Mouse (Mus musculus): ENCODE measurements around the gene Tle4. TPM values are rescaled to one million over a fixed set of nuclear protein-coding genes. Genes with fewer than 3 reads are reported as not detected.

Tle4 gene
- polyA plus RNA-seq, 1 experiment from 2014 or later, result 35.5 TPM

GRCm38 (mm10) chr19:14507911-14508310 lies 89.9 kb downstream of the Tle4 start:
- Histone ChIP-seq H3K4me1 (peaks cover 46% of the 10 kb centered on the region), H3K27ac (peak overlapping the region; percentile 70), H3K9me3 (no peaks in the 10 kb centered on the region)

GRCm38 (mm10) chr19:14506875-14507670 lies 90.8 kb downstream of the Tle4 start:
- H3K27ac ChIP-seq, result peak overlapping the region; percentile 70
- H3K9me3 ChIP-seq, result no peaks in the 10 kb centered on the region
- H3K36me3 ChIP-seq (replicated peaks), result no peaks in the 10 kb centered on the region
- H3K4me2 ChIP-seq, result peak overlapping the region; percentile 13; the same call in 1 of the 2 replicates
- ATAC-seq (ENCODE audit: low FRiP score), result peak; percentile 65
- no peak overlapping the region for H3K4me3 ChIP-seq (replicated peaks)
- H3K4me1 ChIP-seq, result peaks cover 53% of the 10 kb centered on the region
- no peak overlapping the region for H3K9ac ChIP-seq
- WGBS, result 14% methylated on average over 3 of the region's 3 CpGs
- H3K27me3 ChIP-seq, result peaks cover 14% of the 10 kb centered on the region

More at GRCm38 (mm10) chr19:14507911-14508310, 89.9 kb downstream of the Tle4 start:
- Histone ChIP-seq H3K27me3 (peaks cover 18% of the 10 kb centered on the region), H3K4me3 (replicated peaks) (no peak overlapping the region), H3K9ac (no peak overlapping the region), H3K4me2 (no peak overlapping the region), H3K36me3 (replicated peaks) (no peaks in the 10 kb centered on the region)
- 51% methylated on average over 2 of the region's 2 CpGs for WGBS
- no peak for ATAC-seq (ENCODE audit: low FRiP score)

GRCm38 (mm10) chr19:14505885-14506548 lies 91.8 kb downstream of the Tle4 start:
- 56% methylated on average over 2 of the region's 2 CpGs for WGBS
- Histone ChIP-seq H3K4me1 (peaks cover 61% of the 10 kb centered on the region), H3K9ac (no peak overlapping the region), H3K4me3 (replicated peaks) (no peak overlapping the region), H3K27me3 (peaks cover 12% of the 10 kb centered on the region), H3K9me3 (no peaks in the 10 kb centered on the region), H3K27ac (peak overlapping the region; percentile 75), H3K4me2 (peak overlapping the region; percentile 26), H3K36me3 (replicated peaks) (no peaks in the 10 kb centered on the region)
- peak; percentile 15; the same call in 1 of the 2 replicates for ATAC-seq (ENCODE audit: low FRiP score)

- Histone ChIP-seq H3K27ac (peak overlapping the region; percentile 75), H3K4me2 (peak overlapping the region; percentile 10; the same call in 1 of the 2 replicates), H3K4me1 (peaks cover 66% of the 10 kb centered on the region)
Measured at GRCm38 (mm10) chr19:14505401-14505800, 92.5 kb downstream of the Tle4 start.

GRCm38 (mm10) chr19:14503862-14504261 lies 94.0 kb downstream of the Tle4 start:
- no peaks in the 10 kb centered on the region for H3K36me3 ChIP-seq (replicated peaks)
- ATAC-seq (ENCODE audit: low FRiP score), result no peak
- no peak overlapping the region for H3K4me3 ChIP-seq (replicated peaks)
- no peak overlapping the region for H3K27ac ChIP-seq
- peaks cover 18% of the 10 kb centered on the region for H3K27me3 ChIP-seq
- H3K4me1 ChIP-seq, result peaks cover 70% of the 10 kb centered on the region
- H3K4me2 ChIP-seq, result no peak overlapping the region
- no peaks in the 10 kb centered on the region for H3K9me3 ChIP-seq
- no peak overlapping the region for H3K9ac ChIP-seq
- 85% methylated on average over 6 of the region's 6 CpGs for WGBS

More at GRCm38 (mm10) chr19:14505401-14505800, 92.5 kb downstream of the Tle4 start:
- no peak overlapping the region for H3K9ac ChIP-seq
- H3K36me3 ChIP-seq (replicated peaks), result no peaks in the 10 kb centered on the region
- 16% methylated on average over 3 of the region's 3 CpGs for WGBS
- H3K27me3 ChIP-seq, result peaks cover 12% of the 10 kb centered on the region
- ATAC-seq (ENCODE audit: low FRiP score), result peak; percentile 53
- H3K9me3 ChIP-seq, result no peaks in the 10 kb centered on the region
- H3K4me3 ChIP-seq (replicated peaks), result no peak overlapping the region

- H3K4me1 ChIP-seq, result peaks cover 57% of the 10 kb centered on the region
- 3% methylated on average over 7 of the region's 7 CpGs for WGBS
- H3K9ac ChIP-seq, result no peak overlapping the region
- H3K4me3 ChIP-seq (replicated peaks), result no peak overlapping the region
- no peak overlapping the region for H3K27ac ChIP-seq
- H3K9me3 ChIP-seq, result no peaks in the 10 kb centered on the region
- H3K36me3 ChIP-seq (replicated peaks), result no peaks in the 10 kb centered on the region
- peak; percentile 42; the same call in 1 of the 2 replicates for ATAC-seq (ENCODE audit: low FRiP score)
- peak overlapping the region; percentile 16; the same call in 1 of the 2 replicates for H3K4me2 ChIP-seq
- peaks cover 20% of the 10 kb centered on the region for H3K27me3 ChIP-seq
Measured at GRCm38 (mm10) chr19:14502234-14502633, 95.6 kb downstream of the Tle4 start.

GRCm38 (mm10) chr19:14499835-14500425 lies 97.9 kb downstream of the Tle4 start:
- Histone ChIP-seq H3K36me3 (replicated peaks) (no peaks in the 10 kb centered on the region), H3K27me3 (peaks cover 17% of the 10 kb centered on the region), H3K4me1 (peaks cover 34% of the 10 kb centered on the region), H3K4me3 (replicated peaks) (no peak overlapping the region), H3K27ac (no peak overlapping the region), H3K9me3 (no peaks in the 10 kb centered on the region), H3K4me2 (no peak overlapping the region), H3K9ac (no peak overlapping the region)
- ATAC-seq (ENCODE audit: low FRiP score), result no peak
- 12% methylated on average over 3 of the region's 3 CpGs for WGBS

GRCm38 (mm10) chr19:14493047-14493446 lies 104.8 kb downstream of the Tle4 start:
- H3K9ac ChIP-seq, result no peak overlapping the region
- no peaks in the 10 kb centered on the region for H3K36me3 ChIP-seq (replicated peaks)
- H3K4me1 ChIP-seq, result no peaks in the 10 kb centered on the region
- no peak for ATAC-seq (ENCODE audit: low FRiP score)
- WGBS, result 93% methylated on average over 3 of the region's 3 CpGs
- H3K27ac ChIP-seq, result no peak overlapping the region
- no peaks in the 10 kb centered on the region for H3K9me3 ChIP-seq
- H3K4me3 ChIP-seq (replicated peaks), result no peak overlapping the region
- H3K27me3 ChIP-seq, result no peaks in the 10 kb centered on the region
- no peak overlapping the region for H3K4me2 ChIP-seq

GRCm38 (mm10) chr19:14487180-14487579 lies 110.7 kb downstream of the Tle4 start:
- WGBS, result 79% methylated on average over 9 of the region's 9 CpGs
- no peak overlapping the region for H3K4me2 ChIP-seq
- H3K9me3 ChIP-seq, result no peaks in the 10 kb centered on the region
- no peak overlapping the region for H3K27ac ChIP-seq
- ATAC-seq (ENCODE audit: low FRiP score), result no peak
- peaks cover 3% of the 10 kb centered on the region; the same call in 1 of the 2 replicates for H3K27me3 ChIP-seq
- no peak overlapping the region for H3K9ac ChIP-seq
- no peak overlapping the region for H3K4me3 ChIP-seq (replicated peaks)
- H3K4me1 ChIP-seq, result peaks cover 16% of the 10 kb centered on the region
- H3K36me3 ChIP-seq (replicated peaks), result no peaks in the 10 kb centered on the region

GRCm38 (mm10) chr19:14485176-14485575 lies 112.7 kb downstream of the Tle4 start:
- no peaks in the 10 kb centered on the region for H3K36me3 ChIP-seq (replicated peaks)
- peaks cover 34% of the 10 kb centered on the region for H3K4me1 ChIP-seq
- H3K27ac ChIP-seq, result no peak overlapping the region
- H3K4me2 ChIP-seq, result no peak overlapping the region
- no peak for ATAC-seq (ENCODE audit: low FRiP score)
- no peak overlapping the region for H3K4me3 ChIP-seq (replicated peaks)
- WGBS, result 81% methylated on average over 3 of the region's 3 CpGs
- no peak overlapping the region for H3K9ac ChIP-seq
- H3K9me3 ChIP-seq, result no peaks in the 10 kb centered on the region
- H3K27me3 ChIP-seq, result peaks cover 3% of the 10 kb centered on the region; the same call in 1 of the 2 replicates

- no peaks in the 10 kb centered on the region for H3K9me3 ChIP-seq
- no peak overlapping the region for H3K27ac ChIP-seq
- no peak overlapping the region for H3K9ac ChIP-seq
- ATAC-seq (ENCODE audit: low FRiP score), result no peak
- whole genome bisulfite sequencing, result 37% methylated on average over 5 of the region's 5 CpGs
- H3K4me2 ChIP-seq, result no peak overlapping the region
- peaks cover 3% of the 10 kb centered on the region; the same call in 1 of the 2 replicates for H3K27me3 ChIP-seq
- peaks cover 43% of the 10 kb centered on the region for H3K4me1 ChIP-seq
- no peaks in the 10 kb centered on the region for H3K36me3 ChIP-seq (replicated peaks)
- no peak overlapping the region for H3K4me3 ChIP-seq (replicated peaks)
Measured at GRCm38 (mm10) chr19:14482562-14483138, 115.2 kb downstream of the Tle4 start.
